Mouse (Mus musculus): ENCODE results near the gene Gcnt1.

DNA sequence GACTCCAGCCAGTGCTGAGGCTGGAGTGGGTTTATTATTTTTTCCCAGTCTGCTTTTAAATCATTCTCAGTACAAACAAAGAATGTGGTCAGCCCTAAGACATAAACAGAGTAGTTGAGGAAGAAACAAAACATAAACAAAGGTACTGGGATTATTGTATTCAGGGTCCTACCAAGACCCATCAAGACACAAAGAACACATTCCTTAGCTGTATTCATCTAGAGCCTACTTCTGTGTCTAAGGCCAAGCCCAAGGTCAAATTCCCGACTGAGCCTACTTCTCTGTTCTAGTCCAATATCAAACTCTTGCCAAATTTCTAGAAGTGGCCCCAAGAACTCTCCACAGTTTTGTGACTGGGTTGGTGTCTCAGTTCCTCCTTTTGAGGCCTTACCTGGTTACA lies 45.2 kb upstream of the Gcnt1 start:
- TF ChIP-seq CTCF (IDR thresholded peaks at IDR 0.05; ENCODE audit: borderline replicate concordance, insufficient read depth, low read depth, low read length) (no peak), POLR2A (IDR thresholded peaks at IDR 0.05; ENCODE audit: borderline replicate concordance, insufficient read depth, low read length) (no peak)
